Mouse (Mus musculus) megakaryocyte, embryonic 14.5 days (primary cell): ENCODE data around the gene Gm45021.

Experiments
- FLI1 ChIP-seq: IDR thresholded peaks from 2 replicates; pipeline ENCODE4 v1.6.1; 2012; ENCODE audit warnings: low read length, inconsistent platforms, mixed read lengths
- GATA1 ChIP-seq: IDR thresholded peaks from 3 replicates; pipeline ENCODE4 v1.6.1; 2012; ENCODE audit warnings: mixed read lengths, low read length, inconsistent platforms, borderline replicate concordance

DNA sequence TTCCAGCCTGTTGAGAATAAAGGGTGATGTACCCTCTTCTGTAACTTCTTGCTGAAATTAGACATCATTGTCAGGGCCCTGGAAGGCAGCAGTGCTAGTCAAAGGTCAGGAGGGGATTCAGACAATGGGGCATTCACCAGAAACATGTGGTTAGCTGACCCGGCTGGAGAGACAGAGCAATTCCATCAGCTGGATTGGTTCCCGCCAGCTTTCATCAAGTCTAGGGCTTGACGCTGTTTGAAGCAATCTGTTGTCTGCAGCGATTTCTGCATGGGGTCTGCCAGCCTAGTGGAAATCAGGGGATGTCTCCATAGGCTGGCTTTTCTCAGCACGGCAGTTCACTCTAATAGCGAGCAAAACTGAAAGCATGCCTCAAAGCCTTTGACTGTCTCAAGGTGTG, 47.1 kb downstream of the Gm45021 start:
- no peak for TF ChIP-seq GATA1
- no peak for TF ChIP-seq FLI1
